Mouse (Mus musculus): ENCODE results near the gene R3hdml. TPM values are rescaled to one million over a fixed set of nuclear protein-coding genes. Genes with fewer than 3 reads are reported as not detected.
A peak's percentile ranks its signal among the peaks of the same experiment; 100 is the strongest.

Gene R3hdml
- polyA plus RNA-seq, 2 experiments: not detected

- H3K9ac ChIP-seq (replicated peaks): no peak within 1 kb of the TSS
- H3K4me1 ChIP-seq (replicated peaks; ENCODE audit: control insufficient read depth in 2 of 2, insufficient read depth in 2 of 2, low read length in 1 of 2): no peaks in the 10 kb centered on the region; a peak in 1 of 4 replicates
- no peak within 1 kb of the TSS for H3K27ac ChIP-seq
- no peaks in the 10 kb centered on the region for H3K36me3 ChIP-seq (replicated peaks; ENCODE audit: control insufficient read depth, insufficient read depth, low read depth)
- 66% methylated on average over 10 of the region's 10 CpGs for WGBS (ENCODE audit: insufficient replicate concordance)
- ATAC-seq (ENCODE audit: insufficient read depth) (peak; percentile 35; the same call in 1 of the 2 replicates), DNase-seq (ENCODE audit: low read depth in 3 of 3, low spot score in 3 of 3) (peak in 2 of 3 experiments; percentile 7 to 13)
- no peaks in the 10 kb centered on the region for H3K9me3 ChIP-seq (ENCODE audit: control insufficient read depth, low read length)
- peak within 1 kb of the TSS; percentile 31 for H3K4me2 ChIP-seq (ENCODE audit: low read depth)
- peak within 1 kb of the TSS; percentile 46 to 54 for H3K4me3 ChIP-seq (ENCODE audit: insufficient read depth in 1 of 2, low read depth in 2 of 2, low read length in 2 of 2)
- TF ChIP-seq CTCF (IDR thresholded peaks at IDR 0.05; ENCODE audit: low read depth): no peak
- no peak for TF ChIP-seq EP300 (IDR thresholded peaks at IDR 0.05; ENCODE audit: low read depth)
- no peaks in the 10 kb centered on the region for H3K27me3 ChIP-seq (ENCODE audit: control insufficient read depth, insufficient read depth, low read length)
Measured at GRCm38 (mm10) chr2:163506300-163507004, 14.3 kb downstream of the R3hdml start, which contains the start of gene Hnf4a. Hnf4a (plus strand) TSS chr2:163506808.

GRCm38 (mm10) chr2:163525761-163526243, 33.7 kb downstream of the R3hdml start:
- TF ChIP-seq EP300 (IDR thresholded peaks at IDR 0.05; ENCODE audit: low read depth) (no peak), CTCF (IDR thresholded peaks at IDR 0.05; ENCODE audit: low read depth) (no peak)
- WGBS (ENCODE audit: insufficient replicate concordance): 40% methylated on average over 7 of the region's 7 CpGs

GRCm38 (mm10) chr2:163527497-163527896, 35.4 kb downstream of the R3hdml start:
- ATAC-seq (ENCODE audit: insufficient read depth): no peak
- H3K9me3 ChIP-seq (ENCODE audit: control insufficient read depth, low read length): no peaks in the 10 kb centered on the region
- no peak overlapping the region for H3K4me3 ChIP-seq (ENCODE audit: insufficient read depth in 1 of 2, low read depth in 2 of 2, low read length in 2 of 2)
- WGBS (ENCODE audit: insufficient replicate concordance): 39% methylated on average over 2 of the region's 2 CpGs
- TF ChIP-seq EP300 (IDR thresholded peaks at IDR 0.05; ENCODE audit: low read depth): no peak
- no peak for TF ChIP-seq CTCF (IDR thresholded peaks at IDR 0.05; ENCODE audit: low read depth)
- no peak overlapping the region for H3K4me2 ChIP-seq (ENCODE audit: low read depth)
- H3K27me3 ChIP-seq (ENCODE audit: control insufficient read depth, insufficient read depth, low read length): no peaks in the 10 kb centered on the region
- no peak overlapping the region for H3K27ac ChIP-seq
- no peaks in the 10 kb centered on the region for H3K4me1 ChIP-seq (replicated peaks; ENCODE audit: control insufficient read depth in 2 of 2, insufficient read depth in 2 of 2, low read length in 1 of 2)
- DNase-seq (ENCODE audit: low read depth in 3 of 3, low spot score in 3 of 3): no peak
- H3K9ac ChIP-seq (replicated peaks): no peak overlapping the region
- H3K36me3 ChIP-seq (replicated peaks; ENCODE audit: control insufficient read depth, insufficient read depth, low read depth): no peaks in the 10 kb centered on the region

More at GRCm38 (mm10) chr2:163525761-163526243, 33.7 kb downstream of the R3hdml start:
- Histone ChIP-seq H3K4me1 (replicated peaks; ENCODE audit: control insufficient read depth in 2 of 2, insufficient read depth in 2 of 2, low read length in 1 of 2) (no peaks in the 10 kb centered on the region), H3K9me3 (ENCODE audit: control insufficient read depth, low read length) (no peaks in the 10 kb centered on the region), H3K9ac (replicated peaks) (no peak overlapping the region), H3K4me2 (ENCODE audit: low read depth) (no peak overlapping the region), H3K36me3 (replicated peaks; ENCODE audit: control insufficient read depth, insufficient read depth, low read depth) (no peaks in the 10 kb centered on the region), H3K4me3 (ENCODE audit: insufficient read depth in 1 of 2, low read depth in 2 of 2, low read length in 2 of 2) (no peak overlapping the region), H3K27ac (no peak overlapping the region), H3K27me3 (ENCODE audit: control insufficient read depth, insufficient read depth, low read length) (no peaks in the 10 kb centered on the region)
- ATAC-seq (ENCODE audit: insufficient read depth) (no peak), DNase-seq (ENCODE audit: low read depth in 3 of 3, low spot score in 3 of 3) (no peak)

GRCm38 (mm10) chr2:163530418-163530817, 38.3 kb downstream of the R3hdml start:
- no peak for ATAC-seq (ENCODE audit: insufficient read depth)
- 29% methylated on average over 8 of the region's 8 CpGs for WGBS (ENCODE audit: insufficient replicate concordance)
- H3K27ac ChIP-seq: no peak overlapping the region

DNA sequence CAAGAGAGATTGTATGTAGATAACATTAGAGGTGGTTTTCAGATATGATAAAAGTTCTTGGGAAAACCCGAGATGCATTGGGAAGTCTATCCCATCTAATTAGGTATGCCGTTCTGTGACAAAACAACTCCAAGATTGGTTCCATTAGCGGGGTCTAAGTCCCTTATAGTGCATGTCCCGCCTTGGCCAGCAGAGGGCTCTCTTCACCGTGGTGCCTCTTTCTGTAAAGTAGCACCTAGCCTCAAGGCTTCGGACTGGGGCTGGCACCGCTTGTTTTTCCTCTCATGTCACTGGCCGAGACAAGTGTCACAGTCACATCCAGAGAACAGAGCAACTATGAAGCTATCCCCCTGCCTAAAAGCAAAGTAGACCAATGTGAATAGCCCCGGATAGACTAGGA, 39.8 kb downstream of the R3hdml start:
- DNase-seq (ENCODE audit: low read depth in 3 of 3, low spot score in 3 of 3) (peak in 1 of 3 experiments; percentile 35), ATAC-seq (ENCODE audit: insufficient read depth) (no peak)
- no peaks in the 10 kb centered on the region for H3K36me3 ChIP-seq (replicated peaks; ENCODE audit: control insufficient read depth, insufficient read depth, low read depth)
- no peak overlapping the region for H3K27ac ChIP-seq
- 10% methylated on average over 9 of the region's 9 CpGs for WGBS (ENCODE audit: insufficient replicate concordance)
- no peaks in the 10 kb centered on the region for H3K9me3 ChIP-seq (ENCODE audit: control insufficient read depth, low read length)
- no peak overlapping the region for H3K4me2 ChIP-seq (ENCODE audit: low read depth)
- H3K4me1 ChIP-seq (replicated peaks; ENCODE audit: control insufficient read depth in 2 of 2, insufficient read depth in 2 of 2, low read length in 1 of 2): no peaks in the 10 kb centered on the region; a peak in 1 of 4 replicates
- peak; percentile 87 for TF ChIP-seq CTCF (IDR thresholded peaks at IDR 0.05; ENCODE audit: low read depth)
- no peak for TF ChIP-seq EP300 (IDR thresholded peaks at IDR 0.05; ENCODE audit: low read depth)
- H3K4me3 ChIP-seq (ENCODE audit: insufficient read depth in 1 of 2, low read depth in 2 of 2, low read length in 2 of 2): no peak overlapping the region
- no peak overlapping the region for H3K9ac ChIP-seq (replicated peaks)
- no peaks in the 10 kb centered on the region for H3K27me3 ChIP-seq (ENCODE audit: control insufficient read depth, insufficient read depth, low read length)

More at GRCm38 (mm10) chr2:163530418-163530817, 38.3 kb downstream of the R3hdml start:
- TF ChIP-seq CTCF (IDR thresholded peaks at IDR 0.05; ENCODE audit: low read depth) (no peak), EP300 (IDR thresholded peaks at IDR 0.05; ENCODE audit: low read depth) (no peak)
- Histone ChIP-seq H3K4me2 (ENCODE audit: low read depth) (no peak overlapping the region), H3K27me3 (ENCODE audit: control insufficient read depth, insufficient read depth, low read length) (no peaks in the 10 kb centered on the region), H3K36me3 (replicated peaks; ENCODE audit: control insufficient read depth, insufficient read depth, low read depth) (no peaks in the 10 kb centered on the region), H3K4me3 (ENCODE audit: insufficient read depth in 1 of 2, low read depth in 2 of 2, low read length in 2 of 2) (no peak overlapping the region), H3K9ac (replicated peaks) (no peak overlapping the region), H3K9me3 (ENCODE audit: control insufficient read depth, low read length) (no peaks in the 10 kb centered on the region), H3K4me1 (replicated peaks; ENCODE audit: control insufficient read depth in 2 of 2, insufficient read depth in 2 of 2, low read length in 1 of 2) (no peaks in the 10 kb centered on the region; a peak in 1 of 4 replicates)
- no peak for DNase-seq (ENCODE audit: low read depth in 3 of 3, low spot score in 3 of 3)

All from liver, embryonic 14.5 days (tissue).